Mouse (Mus musculus): Measurements from ENCODE around the gene Gys2. TPM values are rescaled to one million over a fixed set of nuclear protein-coding genes. Genes with fewer than 3 reads are reported as not detected.

The Gys2 gene
- polyA plus RNA-seq (2012; ENCODE audit: low replicate concordance), result not detected in 2 replicates

DNA sequence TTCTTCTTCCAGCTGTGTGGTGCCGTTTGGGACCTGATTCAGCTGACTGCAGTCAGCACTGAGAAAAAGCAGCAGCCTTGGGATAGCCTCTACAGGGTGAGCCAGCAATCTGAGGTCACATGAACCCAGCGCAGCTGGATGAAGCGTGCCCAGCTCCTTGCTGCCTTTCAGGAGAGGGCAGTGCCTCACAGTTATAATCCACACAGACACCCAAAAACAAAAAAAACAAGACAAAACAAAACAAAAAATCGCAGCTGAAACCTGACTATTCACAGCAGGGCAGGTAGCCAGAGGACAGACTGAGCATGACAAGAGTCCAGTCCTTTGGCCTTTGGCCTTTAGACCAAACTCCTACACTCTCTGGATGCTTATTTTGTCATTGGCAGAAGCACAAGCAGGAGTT, at the start of gene Gys2:
Gene Gys2, minus strand, starts transcription at position 309 of the 403 bp plus-strand sequence.

DNA sequence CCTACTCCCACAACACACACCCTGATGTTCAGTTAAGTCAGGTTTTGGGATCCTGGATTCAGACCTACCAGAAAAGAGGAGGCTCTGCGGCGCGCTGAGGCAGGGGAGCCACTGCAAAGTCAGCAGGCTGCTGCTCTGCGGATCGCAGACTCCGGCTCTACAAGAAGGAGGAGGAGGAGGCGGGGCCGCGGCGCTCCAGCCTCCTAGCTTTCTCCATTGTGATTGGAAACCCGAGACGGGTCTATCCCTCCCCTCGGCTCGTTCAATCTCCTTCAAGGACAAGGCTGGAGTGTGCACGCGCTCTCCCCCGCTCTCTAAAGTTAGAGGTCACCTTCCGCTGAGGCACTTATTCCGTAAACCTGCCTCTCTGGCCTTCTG, 34.9 kb upstream of the Gys2 start, which contains the start of gene Ldhb:
Gene Ldhb, minus strand, starts transcription at position 173 of the 378 bp plus-strand sequence.

DNA sequence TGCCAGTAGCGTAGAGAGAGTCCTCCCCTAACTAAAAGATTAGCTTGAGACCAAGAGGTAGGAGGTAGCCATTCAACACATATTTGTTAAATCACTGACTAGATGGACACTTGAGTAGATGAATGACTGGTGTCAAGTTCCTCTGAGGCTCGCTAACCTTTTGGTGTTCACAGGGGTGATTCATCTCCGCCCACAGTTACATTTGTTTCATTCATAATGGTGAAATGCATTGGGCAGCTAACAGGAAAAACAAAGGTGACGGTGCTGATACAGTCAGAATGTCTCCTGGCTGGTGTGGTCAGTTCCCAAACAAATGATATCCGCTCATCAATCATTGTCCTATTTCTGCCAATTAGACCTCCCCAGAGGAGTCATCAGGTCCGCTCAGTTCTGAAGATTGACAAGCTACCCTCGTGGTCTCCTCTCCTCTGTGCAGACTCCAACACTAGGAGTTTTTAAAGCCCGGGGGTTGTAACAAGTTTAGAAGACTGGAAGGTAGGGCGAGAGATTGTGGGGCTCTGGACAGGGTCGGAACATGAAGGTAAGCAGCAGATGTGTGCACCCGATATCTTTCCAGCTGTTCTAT, 59.9 kb downstream of the Gys2 start, which contains the start of gene Spx:
Gene Spx, plus strand, starts transcription at position 536 of the 586 bp plus-strand sequence.

DNA sequence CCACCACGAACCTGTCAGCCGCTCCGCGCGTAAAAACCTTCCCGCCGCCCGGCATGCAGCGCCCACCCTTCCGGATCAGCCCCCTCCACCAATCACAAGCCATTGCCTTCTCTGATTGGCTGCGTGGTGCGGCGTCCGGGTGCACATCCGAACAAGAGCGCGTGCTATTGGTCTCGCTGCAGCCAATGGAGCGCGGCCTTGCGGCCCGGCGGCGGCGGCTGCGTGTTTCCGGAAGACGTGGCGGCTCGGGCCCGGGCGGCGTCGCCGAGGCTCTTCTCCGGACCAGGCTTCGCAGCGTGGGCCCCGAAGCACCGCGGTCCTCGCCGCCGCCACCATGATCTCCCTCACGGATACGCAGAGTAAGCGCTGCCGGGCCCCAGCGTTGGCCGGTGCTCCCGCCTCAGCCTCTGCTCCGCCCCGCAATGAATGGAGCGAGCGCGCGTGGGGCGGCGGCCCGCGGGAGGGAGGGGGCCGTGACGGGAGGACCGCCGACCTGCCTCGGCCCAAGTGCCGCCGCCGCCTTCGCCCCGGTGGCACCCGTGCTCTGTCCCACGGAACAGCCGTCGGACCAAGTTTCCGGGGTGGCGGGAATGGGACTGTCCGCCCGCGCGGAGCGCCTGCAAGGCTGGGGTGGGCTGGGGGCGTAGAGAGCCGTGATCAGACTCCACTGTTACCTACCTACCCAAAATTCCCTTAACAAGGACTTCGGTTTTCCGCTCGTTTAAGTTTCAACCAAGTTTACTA, 85.7 kb downstream of the Gys2 start, which contains the start of the genes Recql and Golt1b:
Gene Recql, minus strand, starts transcription at position 77 of the 744 bp plus-strand sequence.
Gene Golt1b, plus strand, starts transcription at position 211 of the 744 bp plus-strand sequence.

Other genes with a start within 250 kb of the Gys2 start
- not detected in 2 replicates for gene Iapp, start 174.7 kb downstream of the Gys2 start, polyA plus RNA-seq (2012; ENCODE audit: low replicate concordance)
- gene Slco1a5, start 150.1 kb downstream of the Gys2 start, polyA plus RNA-seq (2012; ENCODE audit: low replicate concordance), result 0.05 TPM in 1 of 2 replicates, not detected in the other
- gene Pyroxd1, start 127.5 kb downstream of the Gys2 start, polyA plus RNA-seq (2012; ENCODE audit: low replicate concordance), result 1.7 and 2.4 TPM in 2 replicates
- gene Recql, start 86.0 kb downstream of the Gys2 start, polyA plus RNA-seq (2012; ENCODE audit: low replicate concordance), result 1.7 and 5.2 TPM in 2 replicates
- gene Golt1b, start 85.9 kb downstream of the Gys2 start, polyA plus RNA-seq (2012; ENCODE audit: low replicate concordance), result 15.3 and 15.6 TPM in 2 replicates
- gene Spx, start 59.7 kb downstream of the Gys2 start, polyA plus RNA-seq (2012; ENCODE audit: low replicate concordance), result 0.67 and 0.87 TPM in 2 replicates
- gene Ldhb, start 34.8 kb upstream of the Gys2 start, polyA plus RNA-seq (2012; ENCODE audit: low replicate concordance), result 1.4 and 2.4 TPM in 2 replicates
- 2.4 and 4.0 TPM in 2 replicates for gene Kcnj8, start 98.5 kb upstream of the Gys2 start, polyA plus RNA-seq (2012; ENCODE audit: low replicate concordance)
- 0.04 TPM in 1 of 2 replicates, not detected in the other for gene Abcc9, start 229.2 kb upstream of the Gys2 start, polyA plus RNA-seq (2012; ENCODE audit: low replicate concordance)